ENCODE assay signal across 15 mouse cellular contexts in genomic region chr2:162484036-162484435, GRCm38 (mm10).
DNase-seq lines count a peak whose midpoint lies in the region; ATAC-seq and TF ChIP-seq lines count a peak whose summit lies in the region.
"Had no signal": no experiment of that assay in that cellular context is flagged by ENCODE, and none has a peak within 500 bp of the region (broad histone marks: within the 10 kb centered on the region; RNA-seq: fewer than 3 reads in every experiment).

No protein-coding gene starts in this region.

- H3K9ac ChIP-seq in forebrain, embryonic 14.5 days (ENCODE audit: low read length): no peak overlapping the region
- no peak overlapping the region for H3K9ac ChIP-seq in forebrain, embryonic 13.5 days
- no peak overlapping the region for H3K9ac ChIP-seq in kidney, postnatal 0 days (ENCODE audit: low read depth, low read length)
- H3K9ac ChIP-seq in kidney, embryonic 14.5 days (ENCODE audit: low read depth, low read length): no peak overlapping the region
- no peak overlapping the region for H3K9ac ChIP-seq in midbrain, postnatal 0 days (replicated peaks; ENCODE audit: low read length, poor library complexity, severe bottlenecking)
- H3K9ac ChIP-seq in midbrain, embryonic 11.5 days (ENCODE audit: low read length): no peak overlapping the region
- H3K9ac ChIP-seq: heart, embryonic 12.5 days; hindbrain, embryonic 15.5 days had no signal

- no peak overlapping the region for H3K4me2 ChIP-seq in forebrain, embryonic 14.5 days (ENCODE audit: low read length)
- no peak overlapping the region for H3K4me2 ChIP-seq in forebrain, embryonic 13.5 days
- no peak overlapping the region for H3K4me2 ChIP-seq in kidney, postnatal 0 days (ENCODE audit: low read length)
- H3K4me2 ChIP-seq in kidney, embryonic 14.5 days (replicated peaks; ENCODE audit: low read depth, low read length): no peak overlapping the region
- H3K4me2 ChIP-seq in midbrain, postnatal 0 days (ENCODE audit: low read depth, low read length, poor library complexity, severe bottlenecking): no peak overlapping the region
- H3K4me2 ChIP-seq in midbrain, embryonic 11.5 days: no peak overlapping the region
- H3K4me2 ChIP-seq: heart, embryonic 12.5 days; hindbrain, embryonic 15.5 days had no signal

- no peak for TF ChIP-seq CTCF in kidney, postnatal 0 days (IDR thresholded peaks at IDR 0.05; ENCODE audit: low read depth)
- TF ChIP-seq CTCF in midbrain, postnatal 0 days (IDR thresholded peaks at IDR 0.05): no peak
- no peak for TF ChIP-seq CTCF in gastrocnemius, adult 2 months (IDR thresholded peaks at IDR 0.05)

- intact Hi-C loops in gastrocnemius, adult 2 months (cut with DNase I): no loop called here

- DNase-seq in forebrain, embryonic 14.5 days (ENCODE audit: low spot score): peak; percentile 41
- DNase-seq in kidney, postnatal 0 days (ENCODE audit: low spot score): peak; percentile 6
- DNase-seq in midbrain, postnatal 0 days (ENCODE audit: low spot score): peak; percentile 24
- no peak for DNase-seq in midbrain, embryonic 11.5 days (ENCODE audit: low spot score, missing footprints)
- DNase-seq in gastrocnemius, adult 2 months: no peak
- DNase-seq: adrenal gland, postnatal 10 days; cerebellum, adult 2 months; gastrocnemius, postnatal 10 days; heart, adult 2 months had no signal

- H3K4me1 ChIP-seq in forebrain, embryonic 14.5 days (ENCODE audit: control insufficient read depth, insufficient read depth, low read length): no peaks in the 10 kb centered on the region
- no peaks in the 10 kb centered on the region for H3K4me1 ChIP-seq in forebrain, embryonic 13.5 days
- no peaks in the 10 kb centered on the region for H3K4me1 ChIP-seq in kidney, postnatal 0 days (replicated peaks; ENCODE audit: insufficient read depth, low read length)
- no peaks in the 10 kb centered on the region for H3K4me1 ChIP-seq in kidney, embryonic 14.5 days (ENCODE audit: control insufficient read depth, insufficient read depth, low read length)
- no peaks in the 10 kb centered on the region for H3K4me1 ChIP-seq in midbrain, postnatal 0 days (ENCODE audit: insufficient read depth, low read length)
- H3K4me1 ChIP-seq in midbrain, embryonic 11.5 days (ENCODE audit: control insufficient read depth, insufficient read depth, low read length): no peaks in the 10 kb centered on the region
- H3K4me1 ChIP-seq: heart, embryonic 12.5 days; hindbrain, embryonic 10.5 days; hindbrain, embryonic 15.5 days had no signal

- H3K27ac ChIP-seq in forebrain, embryonic 14.5 days (ENCODE audit: low read depth, low read length): no peak overlapping the region
- no peak overlapping the region for H3K27ac ChIP-seq in forebrain, embryonic 13.5 days
- no peak overlapping the region for H3K27ac ChIP-seq in kidney, postnatal 0 days
- no peak overlapping the region for H3K27ac ChIP-seq in kidney, embryonic 14.5 days (ENCODE audit: low read depth, low read length)
- H3K27ac ChIP-seq in midbrain, postnatal 0 days (ENCODE audit: low read depth, low read length): no peak overlapping the region
- no peak overlapping the region for H3K27ac ChIP-seq in midbrain, embryonic 11.5 days (ENCODE audit: low read depth, low read length)
- no peak overlapping the region for H3K27ac ChIP-seq in gastrocnemius, adult 2 months
- H3K27ac ChIP-seq: heart, adult 2 months; hindbrain, embryonic 10.5 days; hindbrain, embryonic 15.5 days had no signal

- H3K27me3 ChIP-seq in forebrain, embryonic 14.5 days (replicated peaks; ENCODE audit: control insufficient read depth, insufficient read depth, low read length): no peaks in the 10 kb centered on the region
- no peaks in the 10 kb centered on the region for H3K27me3 ChIP-seq in forebrain, embryonic 13.5 days
- H3K27me3 ChIP-seq in kidney, postnatal 0 days (ENCODE audit: insufficient read depth, low read length): no peaks in the 10 kb centered on the region
- no peaks in the 10 kb centered on the region for H3K27me3 ChIP-seq in kidney, embryonic 14.5 days (ENCODE audit: control insufficient read depth, insufficient read depth, low read length)
- H3K27me3 ChIP-seq in midbrain, postnatal 0 days (ENCODE audit: insufficient read depth, low read length): no peaks in the 10 kb centered on the region
- no peaks in the 10 kb centered on the region for H3K27me3 ChIP-seq in midbrain, embryonic 11.5 days (ENCODE audit: control insufficient read depth, insufficient read depth, low read length)
- H3K27me3 ChIP-seq: heart, embryonic 12.5 days; hindbrain, embryonic 15.5 days had no signal

- ATAC-seq in forebrain, embryonic 14.5 days: no peak
- ATAC-seq in forebrain, embryonic 13.5 days: no peak
- ATAC-seq in kidney, postnatal 0 days (replicated peaks; ENCODE audit: low FRiP score, low read depth): no peak
- ATAC-seq in kidney, embryonic 14.5 days (ENCODE audit: low FRiP score, low TSS enrichment): no peak
- no peak for ATAC-seq in midbrain, postnatal 0 days (ENCODE audit: low FRiP score)
- no peak for ATAC-seq in midbrain, embryonic 11.5 days (ENCODE audit: low FRiP score)
- ATAC-seq: inflammation-experienced regulatory T-cells, adult 6 months had no signal

- no peaks in the 10 kb centered on the region for H3K9me3 ChIP-seq in forebrain, embryonic 14.5 days (replicated peaks; ENCODE audit: control insufficient read depth, low read length)
- no peaks in the 10 kb centered on the region for H3K9me3 ChIP-seq in forebrain, embryonic 13.5 days (replicated peaks)
- no peaks in the 10 kb centered on the region for H3K9me3 ChIP-seq in kidney, postnatal 0 days (replicated peaks; ENCODE audit: low read length)
- no peaks in the 10 kb centered on the region for H3K9me3 ChIP-seq in kidney, embryonic 14.5 days (ENCODE audit: control insufficient read depth, low read length)
- no peaks in the 10 kb centered on the region for H3K9me3 ChIP-seq in midbrain, postnatal 0 days (ENCODE audit: low read length)
- H3K9me3 ChIP-seq in midbrain, embryonic 11.5 days (ENCODE audit: control insufficient read depth, low read length): no peaks in the 10 kb centered on the region
- H3K9me3 ChIP-seq: heart, embryonic 12.5 days; hindbrain, embryonic 10.5 days; hindbrain, embryonic 15.5 days had no signal

- no peak overlapping the region for H3K4me3 ChIP-seq in forebrain, embryonic 14.5 days (ENCODE audit: low read depth, low read length)
- no peak overlapping the region for H3K4me3 ChIP-seq in forebrain, embryonic 13.5 days
- H3K4me3 ChIP-seq in kidney, postnatal 0 days (replicated peaks; ENCODE audit: low read depth, low read length): no peak overlapping the region
- H3K4me3 ChIP-seq in kidney, embryonic 14.5 days (ENCODE audit: low read length): no peak overlapping the region
- no peak overlapping the region for H3K4me3 ChIP-seq in midbrain, postnatal 0 days (ENCODE audit: low read depth, low read length)
- H3K4me3 ChIP-seq in midbrain, embryonic 11.5 days (ENCODE audit: low read depth, low read length): no peak overlapping the region
- no peak overlapping the region for H3K4me3 ChIP-seq in gastrocnemius, adult 2 months
- H3K4me3 ChIP-seq: heart, adult 2 months; heart, embryonic 12.5 days; hindbrain, embryonic 10.5 days; hindbrain, embryonic 15.5 days had no signal

- H3K36me3 ChIP-seq in forebrain, embryonic 14.5 days (ENCODE audit: control insufficient read depth, insufficient read depth, low read length): no peaks in the 10 kb centered on the region
- H3K36me3 ChIP-seq in forebrain, embryonic 13.5 days (ENCODE audit: poor library complexity, severe bottlenecking): no peaks in the 10 kb centered on the region
- no peaks in the 10 kb centered on the region for H3K36me3 ChIP-seq in kidney, postnatal 0 days (ENCODE audit: insufficient read depth, low read length)
- H3K36me3 ChIP-seq in kidney, embryonic 14.5 days (ENCODE audit: control insufficient read depth, insufficient read depth, low read length): no peaks in the 10 kb centered on the region
- no peaks in the 10 kb centered on the region for H3K36me3 ChIP-seq in midbrain, postnatal 0 days (ENCODE audit: insufficient read depth, low read length)
- no peaks in the 10 kb centered on the region for H3K36me3 ChIP-seq in midbrain, embryonic 11.5 days (ENCODE audit: control insufficient read depth, insufficient read depth, low read length)
- H3K36me3 ChIP-seq: heart, embryonic 12.5 days; hindbrain, embryonic 10.5 days; hindbrain, embryonic 15.5 days had no signal

Comparison
In these comparisons a context has a peak if more than half of its experiments do, and no peak if none do; other contexts are left out.
1. DNase-seq: peak in forebrain, embryonic 14.5 days (single experiment), kidney, postnatal 0 days (single experiment) and midbrain, postnatal 0 days (single experiment); none in midbrain, embryonic 11.5 days (single experiment) and gastrocnemius, adult 2 months (single experiment).